Mouse (Mus musculus) thymus, adult 2 months (tissue): ENCODE data around the gene Shroom1.

Experiments used
- CTCF ChIP-seq: fragments of 200-500 bp; IDR thresholded peaks from 2 replicates; pipeline ENCODE4 v1.5.1; 2012; ENCODE audit warnings: mild to moderate bottlenecking, control low read depth, low read length, moderate library complexity, borderline replicate concordance; ENCODE audit not compliant: control insufficient read depth, poor library complexity, insufficient read depth; ENCODE audit errors: extremely low read depth
- POLR2A ChIP-seq: fragments of 200-500 bp; IDR thresholded peaks from 2 replicates; pipeline ENCODE4 v1.6.1; 2012; ENCODE audit warnings: mild to moderate bottlenecking, low read length, control low read depth, moderate library complexity; ENCODE audit not compliant: control insufficient read depth, poor library complexity, insufficient read depth; ENCODE audit errors: extremely low read depth

GRCm38 (mm10) chr11:53495417-53495816 lies 38.4 kb downstream of the Shroom1 start:
- TF ChIP-seq CTCF: no peak
- no peak for TF ChIP-seq POLR2A
